ENCODE assay signal across 22 mouse cellular contexts in the genomic region with DNA sequence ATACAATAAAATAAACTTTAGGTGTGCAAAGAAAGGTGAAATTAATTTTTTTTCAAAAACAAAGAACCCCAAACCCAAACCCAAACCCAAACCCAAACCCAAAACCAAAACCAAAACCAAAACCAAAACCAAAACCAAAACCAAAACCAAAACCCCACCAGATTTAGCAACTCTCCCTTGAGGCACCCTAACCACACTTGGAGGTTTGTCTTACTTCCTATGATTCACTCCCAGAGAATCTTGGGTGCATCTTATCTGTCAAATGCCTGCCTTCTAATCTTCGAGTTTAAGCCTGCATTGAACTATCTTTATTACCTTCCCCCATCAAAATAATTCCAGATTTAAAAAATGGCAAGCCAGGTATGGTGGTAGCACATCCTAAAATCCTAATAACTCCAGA. TPM values are rescaled to one million over a fixed set of nuclear protein-coding genes. Genes with fewer than 3 reads are reported as not detected.
DNase-seq lines count a peak whose midpoint lies in the region; ATAC-seq and TF ChIP-seq lines count a peak whose summit lies in the region.
"Had no signal": no experiment of that assay in that cellular context is flagged by ENCODE, and none has a peak within 500 bp of the region (broad histone marks: within the 10 kb centered on the region; RNA-seq: fewer than 3 reads in every experiment).

No protein-coding gene starts in this region.

- no peak for TF ChIP-seq POLR2A in CH12.LX (IDR thresholded peaks at IDR 0.05; ENCODE audit: low read depth, low read length)

- DNase-seq in midbrain, embryonic 11.5 days (ENCODE audit: low spot score, missing footprints): peak; percentile 59
- no peak for DNase-seq in midbrain, embryonic 14.5 days
- no peak for DNase-seq in CH12.LX (ENCODE audit: extremely low read depth)
- peak; percentile 21 for DNase-seq in induced T-regulatory cell, adult 2 months (ENCODE audit: low read depth)
- DNase-seq in kidney, adult 18-20 months: no peak
- DNase-seq in gastrocnemius, postnatal 4 days (ENCODE audit: low spot score in 2 of 2): no peak
- no peak for DNase-seq in kidney, postnatal 14 days
- DNase-seq: adrenal gland, postnatal 10 days; adrenal gland, postnatal 36 days; cerebellum, adult 18-20 months; cerebellum, adult 9-10 months; cerebellum, postnatal 14 days; forebrain, postnatal 0 days; gastrocnemius, adult 2 months; gastrocnemius, postnatal 14 days; heart, adult 18-20 months had no signal

- ATAC-seq in midbrain, embryonic 11.5 days (ENCODE audit: low FRiP score): no peak
- no peak for ATAC-seq in midbrain, embryonic 14.5 days (ENCODE audit: low FRiP score, low TSS enrichment)
- ATAC-seq: forebrain, embryonic 14.5 days; forebrain, postnatal 0 days; hindbrain, embryonic 16.5 days; intestine, postnatal 0 days had no signal

- H3K9ac ChIP-seq in midbrain, embryonic 11.5 days (ENCODE audit: low read length): no peak overlapping the region
- H3K9ac ChIP-seq in midbrain, embryonic 14.5 days (replicated peaks; ENCODE audit: low read length): no peak overlapping the region
- no peak overlapping the region for H3K9ac ChIP-seq in CH12.LX (ENCODE audit: insufficient read depth, low read depth)
- H3K9ac ChIP-seq: embryonic facial prominence, embryonic 12.5 days; embryonic facial prominence, embryonic 15.5 days; forebrain, postnatal 0 days; hindbrain, embryonic 13.5 days had no signal

- in situ Hi-C loops in CH12.LX (cut with MboI; ENCODE audit: low pct_ligation_motif_present, low pct_unique_long_range_greater_than_20kb, low sequenced_read_pairs): loop anchor here (25.0 kb wide), 1 partner anchor 512 kb away; no protein-coding TSS in a partner anchor

- no peaks in the 10 kb centered on the region for H3K4me1 ChIP-seq in midbrain, embryonic 11.5 days (ENCODE audit: control insufficient read depth, insufficient read depth, low read length)
- H3K4me1 ChIP-seq in midbrain, embryonic 14.5 days (ENCODE audit: control insufficient read depth, insufficient read depth, low read length): no peaks in the 10 kb centered on the region
- H3K4me1 ChIP-seq in CH12.LX (ENCODE audit: control insufficient read depth in 1 of 2, insufficient read depth in 2 of 2): peaks cover 11 to 38% of the 10 kb centered on the region in 2 experiments; a peak in 3 of 4 replicates
- H3K4me1 ChIP-seq: embryonic facial prominence, embryonic 12.5 days; embryonic facial prominence, embryonic 15.5 days had no signal

- no peaks in the 10 kb centered on the region for H3K79me2 ChIP-seq in CH12.LX (replicated peaks; ENCODE audit: control insufficient read depth, extremely low read depth, insufficient read depth, poor library complexity, severe bottlenecking)

- no peak overlapping the region for H3K27ac ChIP-seq in midbrain, embryonic 11.5 days (ENCODE audit: low read depth, low read length)
- H3K27ac ChIP-seq in midbrain, embryonic 14.5 days (replicated peaks; ENCODE audit: low read depth, low read length): no peak overlapping the region
- H3K27ac ChIP-seq in CH12.LX (ENCODE audit: insufficient read depth, low read depth): no peak overlapping the region
- H3K27ac ChIP-seq: embryonic facial prominence, embryonic 12.5 days; embryonic facial prominence, embryonic 15.5 days; gastrocnemius, adult 2 months; hindbrain, embryonic 13.5 days had no signal

- no peaks in the 10 kb centered on the region for H3K27me3 ChIP-seq in midbrain, embryonic 11.5 days (ENCODE audit: control insufficient read depth, insufficient read depth, low read length)
- H3K27me3 ChIP-seq in midbrain, embryonic 14.5 days (ENCODE audit: control insufficient read depth, insufficient read depth, low read length): no peaks in the 10 kb centered on the region
- no peaks in the 10 kb centered on the region for H3K27me3 ChIP-seq in CH12.LX (replicated peaks)
- H3K27me3 ChIP-seq: embryonic facial prominence, embryonic 12.5 days; embryonic facial prominence, embryonic 15.5 days; hindbrain, embryonic 13.5 days had no signal

- no peak for TF ChIP-seq RAD21 in CH12.LX (IDR thresholded peaks at IDR 0.05; ENCODE audit: low read depth, low read length)

- H3K4me2 ChIP-seq in midbrain, embryonic 11.5 days: no peak overlapping the region
- no peak overlapping the region for H3K4me2 ChIP-seq in midbrain, embryonic 14.5 days (ENCODE audit: low read length)
- H3K4me2 ChIP-seq in CH12.LX (ENCODE audit: insufficient read depth, low read depth, poor library complexity, severe bottlenecking): no peak overlapping the region; the same call in 1 of the 2 replicates
- H3K4me2 ChIP-seq: embryonic facial prominence, embryonic 12.5 days; embryonic facial prominence, embryonic 15.5 days; hindbrain, embryonic 13.5 days had no signal

- dilution Hi-C loops in CH12.LX (cut with MboI; ENCODE audit: extremely low pct_ligation_motif_present, extremely low pct_unique_long_range_greater_than_20kb, low sequenced_read_pairs): no loop called here

- no peak overlapping the region for H3K4me3 ChIP-seq in midbrain, embryonic 11.5 days (ENCODE audit: low read depth, low read length)
- no peak overlapping the region for H3K4me3 ChIP-seq in midbrain, embryonic 14.5 days (replicated peaks; ENCODE audit: low read depth, low read length)
- no peak overlapping the region for H3K4me3 ChIP-seq in CH12.LX (replicated peaks in 1 of 3; ENCODE audit: low read depth in 2 of 3, low read length in 2 of 3, poor library complexity in 1 of 3)
- H3K4me3 ChIP-seq: embryonic facial prominence, embryonic 12.5 days; embryonic facial prominence, embryonic 15.5 days; gastrocnemius, adult 2 months; hindbrain, embryonic 13.5 days had no signal

- no peaks in the 10 kb centered on the region for H3K36me3 ChIP-seq in midbrain, embryonic 11.5 days (ENCODE audit: control insufficient read depth, insufficient read depth, low read length)
- no peaks in the 10 kb centered on the region for H3K36me3 ChIP-seq in midbrain, embryonic 14.5 days (ENCODE audit: control insufficient read depth, insufficient read depth, low read length)
- H3K36me3 ChIP-seq in CH12.LX (replicated peaks in 1 of 2; ENCODE audit: control insufficient read depth in 1 of 2, insufficient read depth in 1 of 2, low read length in 1 of 2): no peaks in the 10 kb centered on the region
- H3K36me3 ChIP-seq: embryonic facial prominence, embryonic 12.5 days; embryonic facial prominence, embryonic 15.5 days; hindbrain, embryonic 13.5 days had no signal

- peak; percentile 80 for TF ChIP-seq EP300 in CH12.LX (IDR thresholded peaks at IDR 0.05; ENCODE audit: low read length)

- no peak for TF ChIP-seq CTCF in CH12.LX (conservative IDR thresholded peaks at IDR 0.05 in 1 of 2, IDR thresholded peaks at IDR 0.05 in 1 of 2; ENCODE audit: low read depth in 2 of 2, low read length in 2 of 2)

- no peaks in the 10 kb centered on the region for H3K9me3 ChIP-seq in midbrain, embryonic 11.5 days (ENCODE audit: control insufficient read depth, low read length)
- no peaks in the 10 kb centered on the region for H3K9me3 ChIP-seq in midbrain, embryonic 14.5 days (ENCODE audit: control insufficient read depth, low read length)
- H3K9me3 ChIP-seq in CH12.LX (replicated peaks; ENCODE audit: low read length): no peaks in the 10 kb centered on the region
- H3K9me3 ChIP-seq: embryonic facial prominence, embryonic 12.5 days; embryonic facial prominence, embryonic 15.5 days; hindbrain, embryonic 13.5 days had no signal

- whole genome bisulfite sequencing in midbrain, embryonic 11.5 days: 70% methylated on average over 1 of the region's 1 CpGs
- 59% methylated on average over 1 of the region's 1 CpGs for WGBS in midbrain, embryonic 14.5 days

TF ChIP-seq in CH12.LX, 34 proteins besides CTCF, POLR2A, EP300 and RAD21 (continues in another document):
- TF ChIP-seq BHLHE40 (IDR thresholded peaks at IDR 0.05; ENCODE audit: low read depth, low read length): peak; percentile 56
- TF ChIP-seq USF2 (conservative IDR thresholded peaks at IDR 0.05; ENCODE audit: low read depth, low read length): no peak
- TF ChIP-seq RCOR1 (conservative IDR thresholded peaks at IDR 0.05; ENCODE audit: low read depth, low read length): peak; percentile 78
- TF ChIP-seq ETS1 (conservative IDR thresholded peaks at IDR 0.05; ENCODE audit: low read depth, low read length): peak; percentile 99
- TF ChIP-seq TCF12 (IDR thresholded peaks at IDR 0.05; ENCODE audit: low read depth, low read length): 0 out of 2 replicates have a peak, but pooled peaks have one; percentile 39
- peak; percentile 29; the same call in 1 of the 2 replicates for TF ChIP-seq MXI1 (IDR thresholded peaks at IDR 0.05; ENCODE audit: low read depth, low read length)
- no peak for TF ChIP-seq PAX5 (IDR thresholded peaks at IDR 0.05; ENCODE audit: low read length)
- TF ChIP-seq KAT2A (IDR thresholded peaks at IDR 0.05; ENCODE audit: insufficient replicate concordance, low read length): 0 out of 2 replicates have a peak, but pooled peaks have one; percentile 27
- no peak for TF ChIP-seq JUN (IDR thresholded peaks at IDR 0.05; ENCODE audit: insufficient read depth, low read depth, low read length)
- TF ChIP-seq MAZ (IDR thresholded peaks at IDR 0.05; ENCODE audit: low read depth, low read length): no peak
- TF ChIP-seq IRF4 (IDR thresholded peaks at IDR 0.05; ENCODE audit: low read depth, low read length): peak; percentile 92
- no peak for TF ChIP-seq JUND (conservative IDR thresholded peaks at IDR 0.05; ENCODE audit: low read depth, low read length)
- TF ChIP-seq NRF1 (IDR thresholded peaks at IDR 0.05; ENCODE audit: low read depth, low read length): no peak
- TF ChIP-seq MAFK (IDR thresholded peaks at IDR 0.05; ENCODE audit: insufficient replicate concordance, low read length): peak; percentile 83
- TF ChIP-seq E2F4 (IDR thresholded peaks at IDR 0.05; ENCODE audit: insufficient replicate concordance, low read depth, low read length): no peak
- TF ChIP-seq ZKSCAN1 (IDR thresholded peaks at IDR 0.05; ENCODE audit: borderline replicate concordance, low read depth, low read length): no peak
- peak; percentile 54; the same call in 1 of the 2 replicates for TF ChIP-seq CHD2 (IDR thresholded peaks at IDR 0.05; ENCODE audit: low read length)

RNA-seq across cellular contexts. Expression of a gene that starts 14.4 kb away (rescaled TPM):
- polyA plus RNA-seq in midbrain, embryonic 11.5 days (2014; fragmentation: Nextera tagmentation; extraction: Ambion mirVana): 25.6 and 27.0 TPM in 2 replicates
- 30.6 and 36.3 TPM in 2 replicates for polyA plus RNA-seq in midbrain, embryonic 14.5 days (2014; fragmentation: Nextera tagmentation; extraction: Ambion mirVana)
- 26.6 and 31.2 TPM in 2 replicates for total RNA-seq in CH12.LX (2012; rRNA removed)
- total RNA-seq in CH12.LX (2014; rRNA removed): 10.4 and 14.3 TPM in 2 replicates
- 38.7 and 50.6 TPM in 2 replicates for polyA plus RNA-seq in CH12.LX (2012; ENCODE audit: insufficient read length, low read depth)
- 10 to 100 TPM; 49.7 to 51.5 TPM for total RNA-seq in gastrocnemius, postnatal 4 days (2021)

RNA-seq across cellular contexts. Expression of a gene that starts 55.6 kb away (rescaled TPM):
- polyA plus RNA-seq in midbrain, embryonic 11.5 days (2014; fragmentation: Nextera tagmentation; extraction: Ambion mirVana): 3.0 and 3.5 TPM in 2 replicates
- polyA plus RNA-seq in midbrain, embryonic 14.5 days (2014; fragmentation: Nextera tagmentation; extraction: Ambion mirVana): 15.4 and 17.1 TPM in 2 replicates
- total RNA-seq in CH12.LX (2012; rRNA removed) (not detected in 2 replicates), CH12.LX (2014; rRNA removed) (not detected in 2 replicates)
- polyA plus RNA-seq in CH12.LX (2012; ENCODE audit: insufficient read length, low read depth): not detected in 2 replicates
- 1 to 10 TPM; 4.6 to 5.0 TPM for total RNA-seq in gastrocnemius, postnatal 4 days (2021)

Comparison
In these comparisons a context has a peak if more than half of its experiments do, and no peak if none do; other contexts are left out.
1. DNase-seq: peak in midbrain, embryonic 11.5 days (single experiment) and induced T-regulatory cell, adult 2 months (single experiment); none in midbrain, embryonic 14.5 days (single experiment), CH12.LX (single experiment), kidney, adult 18-20 months (single experiment), gastrocnemius, postnatal 4 days (0 of 2) and kidney, postnatal 14 days (single experiment).